Mouse (Mus musculus) stomach, embryonic 16.5 days (tissue): ENCODE data around the gene Fxyd1. TPM values are rescaled to one million over a fixed set of nuclear protein-coding genes. Genes with fewer than 3 reads are reported as not detected.

Source experiments
- ATAC-seq: fragments of 200-750 bp; cut with Nextera tagmentation; 2 replicates; pipeline ENCODE4 v1.8.0; 2017; ENCODE audit warnings: moderate number of reproducible peaks, moderate TSS enrichment; ENCODE audit not compliant: insufficient read depth, low FRiP score
- H3K27ac ChIP-seq: fragments of 300-500 bp; sonication (generic); 2 replicates; pipeline ENCODE4 v1.5.1; 2014; ENCODE audit warnings: low read length
- H3K27me3 ChIP-seq: fragments of 300-500 bp; sonication (generic); 2 replicates; pipeline ENCODE4 v1.6.1; 2014; ENCODE audit warnings: low read length, control low read depth, mixed read lengths; ENCODE audit not compliant: control insufficient read depth, insufficient read depth
- H3K36me3 ChIP-seq: fragments of 300-500 bp; sonication (generic); 2 replicates; pipeline ENCODE4 v1.6.1; 2014; ENCODE audit warnings: low read length; ENCODE audit not compliant: control insufficient read depth, insufficient read depth
- H3K4me1 ChIP-seq: fragments of 300-500 bp; sonication (generic); 2 replicates; pipeline ENCODE4 v1.6.1; 2014; ENCODE audit warnings: low read length, control low read depth, mixed read lengths; ENCODE audit not compliant: control insufficient read depth, insufficient read depth
- H3K4me2 ChIP-seq: fragments of 300-500 bp; sonication (generic); 2 replicates; pipeline ENCODE4 v1.6.1; 2014; ENCODE audit warnings: low read depth, low read length, mixed read lengths
- H3K4me3 ChIP-seq: fragments of 300-500 bp; sonication (generic); replicated peaks from 2 replicates; pipeline ENCODE4 v1.5.1; 2014; ENCODE audit warnings: mild to moderate bottlenecking, low read length
- H3K9ac ChIP-seq: fragments of 300-500 bp; sonication (generic); 2 replicates; pipeline ENCODE4 v1.6.1; 2014; ENCODE audit warnings: low read length
- H3K9me3 ChIP-seq: fragments of 300-500 bp; sonication (generic); replicated peaks from 2 replicates; pipeline ENCODE4 v1.6.1; 2016; ENCODE audit warnings: low read length, control low read depth; ENCODE audit not compliant: control insufficient read depth
- WGBS: fragments of 180-500 bp; shearing (Covaris S2); extraction: QIAGEN DNeasy Blood & Tissue Kit; methylation state at CpG from one replicate; pipeline ENCODE4 v1.1.7; 2014; 5-methylcytosine and 5-hydroxymethylcytosine counted together
- polyA plus RNA-seq: library from polyadenylated mRNA; unstranded; fragments of >200 nt; fragmentation: Nextera tagmentation; extraction: Ambion mirVana; gene quantifications from 2 replicates; pipeline ENCODE4 v1.2.1, GENCODE M21; 2015

The Fxyd1 gene
- polyA plus RNA-seq, 1 experiment from 2014 or later: 129 TPM

- WGBS: 67% methylated on average over 5 of the region's 5 CpGs
- Histone ChIP-seq H3K4me3 (no peak overlapping the region), H3K9ac (no peak overlapping the region), H3K27ac (no peak overlapping the region), H3K27me3 (peaks cover 10% of the 10 kb centered on the region), H3K4me1 (peaks cover 16% of the 10 kb centered on the region), H3K9me3 (no peaks in the 10 kb centered on the region), H3K4me2 (no peak overlapping the region), H3K36me3 (no peaks in the 10 kb centered on the region)
- ATAC-seq: no peak
These were observed 731 bp upstream of the Fxyd1 start for GRCm38 (mm10) chr7:31057730-31058129.

GRCm38 (mm10) chr7:31056448-31056847, 551 bp downstream of the Fxyd1 start:
- Histone ChIP-seq H3K9me3 (no peaks in the 10 kb centered on the region), H3K36me3 (no peaks in the 10 kb centered on the region), H3K27me3 (peaks cover 21% of the 10 kb centered on the region), H3K9ac (no peak overlapping the region), H3K4me3 (no peak overlapping the region), H3K27ac (0 out of 2 replicates have a peak overlapping the region, but pooled peaks have one; percentile 48), H3K4me2 (no peak overlapping the region), H3K4me1 (peaks cover 23% of the 10 kb centered on the region)
- 72% methylated on average over 7 of the region's 7 CpGs for WGBS
- ATAC-seq: no peak

GRCm38 (mm10) chr7:31055883-31056282, 1.1 kb downstream of the Fxyd1 start:
- 22% methylated on average over 3 of the region's 4 CpGs for WGBS
- Histone ChIP-seq H3K4me1 (peaks cover 29% of the 10 kb centered on the region), H3K9me3 (no peaks in the 10 kb centered on the region), H3K27me3 (peaks cover 27% of the 10 kb centered on the region), H3K27ac (peak overlapping the region; percentile 48; the same call in 1 of the 2 replicates), H3K4me2 (peak overlapping the region; percentile 53; the same call in 1 of the 2 replicates), H3K36me3 (no peaks in the 10 kb centered on the region), H3K9ac (no peak overlapping the region), H3K4me3 (no peak overlapping the region)
- no peak for ATAC-seq

GRCm38 (mm10) chr7:31055354-31055824, 1.6 kb downstream of the Fxyd1 start:
- H3K9ac ChIP-seq: peak overlapping the region; percentile 65
- H3K4me1 ChIP-seq: peaks cover 34% of the 10 kb centered on the region
- peak overlapping the region; percentile 49 for H3K4me3 ChIP-seq
- H3K9me3 ChIP-seq: no peaks in the 10 kb centered on the region
- peaks cover 31% of the 10 kb centered on the region for H3K27me3 ChIP-seq
- peak overlapping the region; percentile 53 for H3K4me2 ChIP-seq
- 7% methylated on average over 10 of the region's 10 CpGs for WGBS
- ATAC-seq: peak; percentile 86
- H3K27ac ChIP-seq: peak overlapping the region; percentile 86
- no peaks in the 10 kb centered on the region for H3K36me3 ChIP-seq

- Histone ChIP-seq H3K4me2 (peak overlapping the region; percentile 53), H3K36me3 (no peaks in the 10 kb centered on the region), H3K4me1 (peaks cover 40% of the 10 kb centered on the region), H3K9ac (peak overlapping the region; percentile 65), H3K9me3 (no peaks in the 10 kb centered on the region), H3K4me3 (peak overlapping the region; percentile 49), H3K27me3 (peaks cover 37% of the 10 kb centered on the region), H3K27ac (peak overlapping the region; percentile 86)
- WGBS: 39% methylated on average over 11 of the region's 11 CpGs
- ATAC-seq: no peak
These were observed 2.2 kb downstream of the Fxyd1 start for GRCm38 (mm10) chr7:31054661-31055320.

- Histone ChIP-seq H3K9me3 (no peaks in the 10 kb centered on the region), H3K4me2 (peak overlapping the region; percentile 53), H3K4me1 (peaks cover 39% of the 10 kb centered on the region), H3K27ac (0 out of 2 replicates have a peak overlapping the region, but pooled peaks have one; percentile 19), H3K4me3 (no peak overlapping the region), H3K27me3 (peaks cover 45% of the 10 kb centered on the region), H3K36me3 (no peaks in the 10 kb centered on the region), H3K9ac (0 out of 2 replicates have a peak overlapping the region, but pooled peaks have one; percentile 43)
- 36% methylated on average over 10 of the region's 10 CpGs for WGBS
- ATAC-seq: no peak
These were observed 3.0 kb downstream of the Fxyd1 start for GRCm38 (mm10) chr7:31053882-31054447.

GRCm38 (mm10) chr7:31052636-31053434, 4.2 kb downstream of the Fxyd1 start:
- Histone ChIP-seq H3K36me3 (no peaks in the 10 kb centered on the region), H3K9me3 (no peaks in the 10 kb centered on the region), H3K4me1 (peaks cover 37% of the 10 kb centered on the region), H3K9ac (peak overlapping the region; percentile 34), H3K27ac (no peak overlapping the region), H3K4me2 (peak overlapping the region; percentile 45), H3K4me3 (peak overlapping the region; percentile 22), H3K27me3 (peaks cover 45% of the 10 kb centered on the region)
- WGBS: 4% methylated on average over 34 of the region's 34 CpGs
- peak; percentile 51; the same call in 1 of the 2 replicates for ATAC-seq

GRCm38 (mm10) chr7:31052251-31052635, 4.8 kb downstream of the Fxyd1 start:
- Histone ChIP-seq H3K4me3 (peak overlapping the region; percentile 22), H3K36me3 (no peaks in the 10 kb centered on the region), H3K4me1 (peaks cover 37% of the 10 kb centered on the region), H3K27me3 (peaks cover 45% of the 10 kb centered on the region), H3K9me3 (no peaks in the 10 kb centered on the region), H3K27ac (no peak overlapping the region), H3K4me2 (peak overlapping the region; percentile 45), H3K9ac (peak overlapping the region; percentile 34)
- no peak for ATAC-seq
- 8% methylated on average over 22 of the region's 22 CpGs for WGBS
